Mouse (Mus musculus) intestine, embryonic 16.5 days (tissue): ENCODE data around the gene Os9. TPM values are rescaled to one million over a fixed set of nuclear protein-coding genes. Genes with fewer than 3 reads are reported as not detected.

Experiments
- ATAC-seq: fragments of 200-750 bp; cut with Nextera tagmentation; 2 replicates; pipeline ENCODE4 v1.8.0; 2017; ENCODE audit warnings: moderate TSS enrichment, moderate library complexity
- H3K27ac ChIP-seq: fragments of 300-500 bp; sonication (generic); 2 replicates; pipeline ENCODE4 v1.5.1; 2014; ENCODE audit warnings: mild to moderate bottlenecking, low read length
- H3K27me3 ChIP-seq: fragments of 300-500 bp; sonication (generic); replicated peaks from 2 replicates; pipeline ENCODE4 v1.6.1; 2014; ENCODE audit warnings: low read length, control low read depth, mixed read lengths; ENCODE audit not compliant: control insufficient read depth, insufficient read depth
- H3K36me3 ChIP-seq: fragments of 300-500 bp; sonication (generic); 2 replicates; pipeline ENCODE4 v1.6.1; 2014; ENCODE audit warnings: low read length, control low read depth; ENCODE audit not compliant: control insufficient read depth, insufficient read depth
- H3K4me1 ChIP-seq: fragments of 300-500 bp; sonication (generic); 2 replicates; pipeline ENCODE4 v1.6.1; 2014; ENCODE audit warnings: low read length, control low read depth, mixed read lengths; ENCODE audit not compliant: control insufficient read depth, insufficient read depth
- H3K4me2 ChIP-seq: fragments of 300-500 bp; sonication (generic); 2 replicates; pipeline ENCODE4 v1.6.1; 2014; ENCODE audit warnings: low read depth, low read length, control low read depth
- H3K4me3 ChIP-seq: fragments of 300-500 bp; sonication (generic); 2 replicates; pipeline ENCODE4 v1.5.1; 2014; ENCODE audit warnings: mild to moderate bottlenecking, low read length
- H3K9ac ChIP-seq: fragments of 300-500 bp; sonication (generic); 2 replicates; pipeline ENCODE4 v1.6.1; 2014; ENCODE audit warnings: low read depth, low read length
- H3K9me3 ChIP-seq: fragments of 300-500 bp; sonication (generic); 2 replicates; pipeline ENCODE4 v1.6.1; 2016; ENCODE audit warnings: low read length, control low read depth; ENCODE audit not compliant: control insufficient read depth
- WGBS: fragments of 180-500 bp; shearing (Covaris S2); extraction: QIAGEN DNeasy Blood & Tissue Kit; methylation state at CpG from one replicate; pipeline ENCODE4 v1.1.7; 2014; 5-methylcytosine and 5-hydroxymethylcytosine counted together
- polyA plus RNA-seq: library from polyadenylated mRNA; unstranded; fragments of >200 nt; fragmentation: Nextera tagmentation; extraction: Ambion mirVana; gene quantifications from 2 replicates; pipeline ENCODE4 v1.2.1, GENCODE M21; 2015

The Os9 gene
- polyA plus RNA-seq, 1 experiment from 2014 or later, result 110 TPM

- Histone ChIP-seq H3K27me3 (no peaks in the 10 kb centered on the region), H3K36me3 (no peaks in the 10 kb centered on the region), H3K27ac (no peak overlapping the region), H3K9me3 (no peaks in the 10 kb centered on the region), H3K4me1 (peaks cover 9% of the 10 kb centered on the region), H3K4me3 (no peak overlapping the region), H3K4me2 (no peak overlapping the region), H3K9ac (no peak overlapping the region)
- ATAC-seq, result no peak
- WGBS, result 73% methylated on average over 9 of the region's 9 CpGs
Measured at GRCm38 (mm10) chr10:127125210-127126001, 4.5 kb upstream of the Os9 start.

- Histone ChIP-seq H3K36me3 (peaks cover 4% of the 10 kb centered on the region; the same call in 1 of the 2 replicates), H3K9me3 (no peaks in the 10 kb centered on the region), H3K27me3 (no peaks in the 10 kb centered on the region), H3K9ac (peak overlapping the region; percentile 23; the same call in 1 of the 2 replicates), H3K4me3 (peak overlapping the region; percentile 30), H3K27ac (peak overlapping the region; percentile 23; the same call in 1 of the 2 replicates), H3K4me2 (peak overlapping the region; percentile 55), H3K4me1 (peaks cover 14% of the 10 kb centered on the region)
- no peak for ATAC-seq
- WGBS, result 16% methylated on average over 4 of the region's 4 CpGs
Measured at GRCm38 (mm10) chr10:127123436-127123805, 2.5 kb upstream of the Os9 start.

- 16% methylated on average over 13 of the region's 13 CpGs for WGBS
- Histone ChIP-seq H3K4me3 (peak overlapping the region; percentile 30), H3K27me3 (no peaks in the 10 kb centered on the region), H3K9ac (peak overlapping the region; percentile 23; the same call in 1 of the 2 replicates), H3K4me2 (peak overlapping the region; percentile 55), H3K27ac (peak overlapping the region; percentile 23; the same call in 1 of the 2 replicates), H3K4me1 (peaks cover 14% of the 10 kb centered on the region), H3K9me3 (no peaks in the 10 kb centered on the region), H3K36me3 (peaks cover 4% of the 10 kb centered on the region)
- ATAC-seq, result peak; percentile 52
Measured at GRCm38 (mm10) chr10:127122784-127123435, 2.0 kb upstream of the Os9 start.

- H3K4me2 ChIP-seq, result no peak overlapping the region
- no peak for ATAC-seq
- peaks cover 9% of the 10 kb centered on the region for H3K36me3 ChIP-seq
- no peak overlapping the region for H3K9ac ChIP-seq
- WGBS, result 84% methylated on average over 3 of the region's 3 CpGs
- no peak overlapping the region for H3K4me3 ChIP-seq
- H3K4me1 ChIP-seq, result peaks cover 14% of the 10 kb centered on the region
- H3K27me3 ChIP-seq, result no peaks in the 10 kb centered on the region
- no peak overlapping the region for H3K27ac ChIP-seq
- H3K9me3 ChIP-seq, result no peaks in the 10 kb centered on the region
Measured at GRCm38 (mm10) chr10:127122018-127122417, 1.1 kb upstream of the Os9 start.

GRCm38 (mm10) chr10:127120301-127121065, 448 bp downstream of the Os9 start:
- Histone ChIP-seq H3K27ac (no peak overlapping the region), H3K9ac (peak overlapping the region; percentile 83)
- peak; percentile 41 for ATAC-seq

GRCm38 (mm10) chr10:127119229-127119628, 1.7 kb downstream of the Os9 start:
- H3K4me1 ChIP-seq, result peaks cover 14% of the 10 kb centered on the region
- WGBS, result 95% methylated on average over 10 of the region's 10 CpGs
- peaks cover 9% of the 10 kb centered on the region for H3K36me3 ChIP-seq
- H3K4me2 ChIP-seq, result no peak overlapping the region
- no peak overlapping the region for H3K27ac ChIP-seq
- ATAC-seq, result no peak
- H3K27me3 ChIP-seq, result no peaks in the 10 kb centered on the region
- no peak overlapping the region for H3K9ac ChIP-seq
- H3K9me3 ChIP-seq, result no peaks in the 10 kb centered on the region
- H3K4me3 ChIP-seq, result no peak overlapping the region

More at GRCm38 (mm10) chr10:127120301-127121065, 448 bp downstream of the Os9 start:
- 2% methylated on average over 34 of the region's 34 CpGs for WGBS
- H3K27me3 ChIP-seq, result no peaks in the 10 kb centered on the region
- no peaks in the 10 kb centered on the region for H3K9me3 ChIP-seq
- peak overlapping the region; percentile 92 for H3K4me2 ChIP-seq
- peaks cover 9% of the 10 kb centered on the region for H3K36me3 ChIP-seq
- peaks cover 14% of the 10 kb centered on the region for H3K4me1 ChIP-seq
- peak overlapping the region; percentile 84 for H3K4me3 ChIP-seq

GRCm38 (mm10) chr10:127118470-127118869, 2.5 kb downstream of the Os9 start:
- Histone ChIP-seq H3K4me2 (no peak overlapping the region), H3K9ac (no peak overlapping the region), H3K36me3 (peaks cover 9% of the 10 kb centered on the region), H3K4me3 (no peak overlapping the region), H3K4me1 (peaks cover 14% of the 10 kb centered on the region), H3K27ac (no peak overlapping the region), H3K27me3 (no peaks in the 10 kb centered on the region), H3K9me3 (no peaks in the 10 kb centered on the region)
- no peak for ATAC-seq
- WGBS, result 91% methylated on average over 11 of the region's 11 CpGs

- no peak overlapping the region for H3K9ac ChIP-seq
- peaks cover 12% of the 10 kb centered on the region for H3K36me3 ChIP-seq
- no peaks in the 10 kb centered on the region for H3K27me3 ChIP-seq
- no peak overlapping the region for H3K27ac ChIP-seq
- H3K9me3 ChIP-seq, result no peaks in the 10 kb centered on the region
- peaks cover 2% of the 10 kb centered on the region for H3K4me1 ChIP-seq
- 81% methylated on average over 2 of the region's 2 CpGs for WGBS
- ATAC-seq, result no peak
- H3K4me2 ChIP-seq, result no peak overlapping the region
- H3K4me3 ChIP-seq, result no peak overlapping the region
Measured at GRCm38 (mm10) chr10:127115068-127115467, 5.9 kb downstream of the Os9 start.

- no peak overlapping the region for H3K9ac ChIP-seq
- H3K27me3 ChIP-seq, result no peaks in the 10 kb centered on the region
- H3K4me3 ChIP-seq, result no peak overlapping the region
- no peak for ATAC-seq
- H3K4me1 ChIP-seq, result no peaks in the 10 kb centered on the region
- no peaks in the 10 kb centered on the region for H3K9me3 ChIP-seq
- H3K36me3 ChIP-seq, result peaks cover 12% of the 10 kb centered on the region
- H3K4me2 ChIP-seq, result no peak overlapping the region
- WGBS, result 92% methylated on average over 11 of the region's 11 CpGs
- no peak overlapping the region for H3K27ac ChIP-seq
Measured at GRCm38 (mm10) chr10:127114408-127114807, 6.5 kb downstream of the Os9 start.
